Mouse (Mus musculus) forebrain, postnatal 0 days (tissue): ENCODE results near the gene Gm9964. TPM values are rescaled to one million over a fixed set of nuclear protein-coding genes. Genes with fewer than 3 reads are reported as not detected.

Experiments
- ATAC-seq: fragments of 200-750 bp; cut with Nextera tagmentation; 2 replicates; pipeline ENCODE4 v1.8.0; 2017; ENCODE audit warnings: mild to moderate bottlenecking, moderate library complexity
- DNase-seq: peaks from one replicate; pipeline ENCODE4 v3.0.0-alpha.2; 2015
- H3K27ac ChIP-seq: fragments of 300-500 bp; sonication (generic); 2 replicates; pipeline ENCODE4 v1.5.1; 2014; ENCODE audit warnings: low read depth, mild to moderate bottlenecking, antibody characterized with exemption, low read length, moderate library complexity, mixed read lengths
- H3K27me3 ChIP-seq: fragments of 300-500 bp; sonication (generic); 2 replicates; pipeline ENCODE4 v1.6.1; 2014; ENCODE audit warnings: mild to moderate bottlenecking, low read length, mixed read lengths; ENCODE audit not compliant: insufficient read depth
- H3K36me3 ChIP-seq: fragments of 300-500 bp; sonication (generic); 2 replicates; pipeline ENCODE4 v1.6.1; 2014; ENCODE audit warnings: mild to moderate bottlenecking, moderate library complexity; ENCODE audit not compliant: insufficient read depth
- H3K4me1 ChIP-seq: fragments of 300-500 bp; sonication (generic); 2 replicates; pipeline ENCODE4 v1.6.1; 2014; ENCODE audit warnings: antibody characterized with exemption; ENCODE audit not compliant: insufficient read depth
- H3K4me2 ChIP-seq: fragments of 300-500 bp; sonication (generic); 2 replicates; pipeline ENCODE4 v1.6.1; 2014; ENCODE audit warnings: low read depth, mild to moderate bottlenecking, moderate library complexity
- H3K4me3 ChIP-seq: fragments of 300-500 bp; sonication (generic); 2 replicates; pipeline ENCODE4 v1.5.1; 2014; ENCODE audit warnings: low read depth, low read length, mixed read lengths
- H3K9ac ChIP-seq: fragments of 300-500 bp; sonication (generic); 2 replicates; pipeline ENCODE4 v1.6.1; 2014; ENCODE audit warnings: mild to moderate bottlenecking
- H3K9me3 ChIP-seq: fragments of 300-500 bp; sonication (generic); 2 replicates; pipeline ENCODE4 v1.6.1; 2016; ENCODE audit warnings: low read length
- CTCF ChIP-seq: sonication (generic); IDR thresholded peaks from 2 replicates; pipeline ENCODE4 v1.5.1; 2016; ENCODE audit warnings: antibody characterized with exemption, control low read depth, low read depth
- WGBS: fragments of 180-500 bp; shearing (Covaris S2); extraction: QIAGEN DNeasy Blood & Tissue Kit; methylation state at CpG from one replicate; pipeline ENCODE4 v1.1.7; 2014; 5-methylcytosine and 5-hydroxymethylcytosine counted together
- polyA plus RNA-seq: library from polyadenylated mRNA; unstranded; fragments of >200 nt; fragmentation: Nextera tagmentation; extraction: Ambion mirVana; gene quantifications from 2 replicates; pipeline ENCODE4 v1.2.1, GENCODE M21; 2015
- total RNA-seq: library from RNA; depleted of rRNA; stranded (reverse); fragments of >200 nt; gene quantifications from 2 replicates; pipeline ENCODE4 v1.2.3, GENCODE M21; 2014; rRNA removed

Gm9964 gene
- total RNA-seq, result not detected in 2 replicates
- not detected in 2 replicates for polyA plus RNA-seq

- no peaks in the 10 kb centered on the region for H3K36me3 ChIP-seq
- ATAC-seq, result no peak
- no peak for TF ChIP-seq CTCF
- no peaks in the 10 kb centered on the region for H3K4me1 ChIP-seq
- H3K4me2 ChIP-seq, result no peak within 1 kb of the TSS
- 83% methylated on average over 5 of the region's 5 CpGs for WGBS
- no peak within 1 kb of the TSS for H3K4me3 ChIP-seq
- DNase-seq, result no peak
- H3K27ac ChIP-seq, result no peak within 1 kb of the TSS
- H3K27me3 ChIP-seq, result no peaks in the 10 kb centered on the region
- no peak within 1 kb of the TSS for H3K9ac ChIP-seq
- H3K9me3 ChIP-seq, result no peaks in the 10 kb centered on the region
These were observed at the start of gene Gm9964 for GRCm38 (mm10) chr11:79296856-79297491. Gm9964 (minus strand) TSS chr11:79296906.

- Histone ChIP-seq H3K36me3 (no peaks in the 10 kb centered on the region), H3K9ac (peak overlapping the region; percentile 91), H3K4me1 (no peaks in the 10 kb centered on the region), H3K27ac (peak overlapping the region; percentile 85), H3K9me3 (no peaks in the 10 kb centered on the region), H3K27me3 (no peaks in the 10 kb centered on the region), H3K4me3 (peak overlapping the region; percentile 99), H3K4me2 (peak overlapping the region; percentile 66)
- ATAC-seq (peak; percentile 68), DNase-seq (peak; percentile 52)
- WGBS, result 1% methylated on average over 23 of the region's 63 CpGs
- TF ChIP-seq CTCF, result no peak
These were observed 43.4 kb upstream of the Gm9964 start for GRCm38 (mm10) chr11:79339808-79340781.

DNA sequence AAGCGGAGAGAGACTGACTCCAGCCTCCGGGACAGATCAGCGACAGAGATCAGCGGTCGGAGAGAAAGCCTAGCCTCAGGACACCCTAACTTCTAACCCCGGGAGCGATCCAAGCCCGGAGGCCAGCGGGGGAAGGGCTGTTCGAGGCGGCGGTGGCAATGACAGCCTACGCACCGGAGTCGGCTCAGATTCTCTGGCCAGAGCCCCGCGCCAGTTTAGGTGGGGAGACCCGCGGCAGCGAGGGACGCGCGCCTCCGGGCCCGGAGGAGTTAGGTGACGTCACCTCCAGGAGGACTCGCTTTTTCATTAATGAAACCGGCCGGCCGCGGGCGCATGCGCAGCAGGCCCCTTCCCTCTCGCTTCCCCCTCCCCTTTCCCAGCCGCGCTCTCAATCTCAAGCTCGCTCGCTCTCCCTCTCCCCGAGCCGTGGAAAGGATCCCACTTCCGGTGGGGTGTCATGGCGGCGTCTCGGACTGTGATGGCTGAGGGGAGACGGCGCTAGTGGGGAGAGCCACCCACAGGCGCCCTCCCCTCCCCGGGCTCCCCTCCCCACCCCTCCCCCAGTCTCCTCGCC lies 42.6 kb upstream of the Gm9964 start, which contains the start of gene Nf1:
TSS of gene Nf1 (plus strand) at position 460 of the 574 bp plus-strand sequence.
- Histone ChIP-seq H3K4me1 (no peaks in the 10 kb centered on the region), H3K27me3 (no peaks in the 10 kb centered on the region), H3K36me3 (no peaks in the 10 kb centered on the region), H3K9me3 (no peaks in the 10 kb centered on the region), H3K9ac (peak within 1 kb of the TSS; percentile 91), H3K27ac (peak within 1 kb of the TSS; percentile 85), H3K4me2 (peak within 1 kb of the TSS; percentile 66), H3K4me3 (peak within 1 kb of the TSS; percentile 99)
- ATAC-seq (peak; percentile 97), DNase-seq (peak; percentile 97)
- TF ChIP-seq CTCF, result no peak
- 1% methylated on average over 44 of the region's 49 CpGs for WGBS

DNA sequence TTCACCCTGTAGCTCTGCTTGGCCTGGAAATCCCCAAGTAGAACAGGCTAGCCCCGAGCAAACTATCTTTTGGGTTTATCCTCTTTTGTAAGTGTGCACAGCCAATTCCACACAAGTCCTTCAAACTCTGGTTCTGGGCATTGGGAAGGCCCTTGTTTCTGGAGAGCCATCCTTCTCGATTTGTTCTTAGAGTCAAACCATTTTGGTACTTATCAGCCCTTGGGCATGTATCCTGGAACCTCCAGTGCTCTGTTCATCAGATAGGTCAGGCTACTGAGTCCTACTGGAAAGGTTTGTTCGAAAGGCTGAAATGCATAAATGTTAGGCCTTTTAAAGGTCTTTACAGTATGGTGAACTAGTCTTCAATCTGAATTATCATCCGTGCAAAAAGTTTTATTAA lies 41.9 kb upstream of the Gm9964 start:
- 44% methylated on average over 4 of the region's 4 CpGs for WGBS
- DNase-seq (no peak), ATAC-seq (no peak)

GRCm38 (mm10) chr11:79336722-79337267 lies 40.1 kb upstream of the Gm9964 start:
- DNase-seq, result no peak

More for the DNA sequence above, 41.9 kb upstream of the Gm9964 start:
- Histone ChIP-seq H3K27me3 (no peaks in the 10 kb centered on the region), H3K9me3 (no peaks in the 10 kb centered on the region), H3K4me1 (no peaks in the 10 kb centered on the region), H3K4me2 (peak overlapping the region; percentile 66), H3K4me3 (peak overlapping the region; percentile 99), H3K9ac (peak overlapping the region; percentile 91), H3K27ac (peak overlapping the region; percentile 85), H3K36me3 (no peaks in the 10 kb centered on the region)
- TF ChIP-seq CTCF, result no peak

DNA sequence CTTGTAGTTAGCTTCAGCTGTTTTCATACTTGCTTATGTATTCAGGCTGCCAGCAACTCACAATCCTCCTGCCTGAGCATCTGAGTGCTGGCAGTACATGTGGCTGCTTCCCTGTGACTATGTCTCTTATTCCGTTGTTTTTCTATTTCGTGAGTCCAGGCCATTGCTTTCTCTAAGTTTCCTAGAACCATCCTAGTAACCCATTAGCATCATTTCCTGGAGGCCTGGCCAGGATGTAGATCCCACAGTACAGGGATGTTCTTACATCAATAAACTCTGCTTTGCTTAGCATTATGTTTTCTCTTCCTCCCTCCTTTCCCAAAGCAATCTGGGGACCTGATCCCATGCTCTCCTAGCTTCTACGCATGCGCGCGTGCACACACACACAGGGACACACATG lies 38.4 kb upstream of the Gm9964 start:
- WGBS, result 93% methylated on average over 6 of the region's 6 CpGs
- no peak for ATAC-seq
- H3K36me3 ChIP-seq, result no peaks in the 10 kb centered on the region
- no peak overlapping the region for H3K9ac ChIP-seq
- no peak overlapping the region for H3K4me3 ChIP-seq
- DNase-seq, result no peak
- no peaks in the 10 kb centered on the region for H3K4me1 ChIP-seq
- H3K9me3 ChIP-seq, result no peaks in the 10 kb centered on the region
- TF ChIP-seq CTCF, result no peak
- H3K27me3 ChIP-seq, result no peaks in the 10 kb centered on the region
- no peak overlapping the region for H3K27ac ChIP-seq
- H3K4me2 ChIP-seq, result no peak overlapping the region

More at GRCm38 (mm10) chr11:79336722-79337267, 40.1 kb upstream of the Gm9964 start:
- TF ChIP-seq CTCF, result peak; percentile 28; the same call in 1 of the 2 replicates
- H3K4me3 ChIP-seq, result no peak overlapping the region
- no peak overlapping the region for H3K27ac ChIP-seq
- no peak overlapping the region for H3K4me2 ChIP-seq
- no peaks in the 10 kb centered on the region for H3K36me3 ChIP-seq
- H3K9me3 ChIP-seq, result no peaks in the 10 kb centered on the region
- no peaks in the 10 kb centered on the region for H3K27me3 ChIP-seq
- H3K9ac ChIP-seq, result no peak overlapping the region
- ATAC-seq, result no peak
- H3K4me1 ChIP-seq, result no peaks in the 10 kb centered on the region
- 92% methylated on average over 5 of the region's 5 CpGs for WGBS
